Comparison of ENCODE assay signal across 25 mouse cellular contexts in the genomic region with DNA sequence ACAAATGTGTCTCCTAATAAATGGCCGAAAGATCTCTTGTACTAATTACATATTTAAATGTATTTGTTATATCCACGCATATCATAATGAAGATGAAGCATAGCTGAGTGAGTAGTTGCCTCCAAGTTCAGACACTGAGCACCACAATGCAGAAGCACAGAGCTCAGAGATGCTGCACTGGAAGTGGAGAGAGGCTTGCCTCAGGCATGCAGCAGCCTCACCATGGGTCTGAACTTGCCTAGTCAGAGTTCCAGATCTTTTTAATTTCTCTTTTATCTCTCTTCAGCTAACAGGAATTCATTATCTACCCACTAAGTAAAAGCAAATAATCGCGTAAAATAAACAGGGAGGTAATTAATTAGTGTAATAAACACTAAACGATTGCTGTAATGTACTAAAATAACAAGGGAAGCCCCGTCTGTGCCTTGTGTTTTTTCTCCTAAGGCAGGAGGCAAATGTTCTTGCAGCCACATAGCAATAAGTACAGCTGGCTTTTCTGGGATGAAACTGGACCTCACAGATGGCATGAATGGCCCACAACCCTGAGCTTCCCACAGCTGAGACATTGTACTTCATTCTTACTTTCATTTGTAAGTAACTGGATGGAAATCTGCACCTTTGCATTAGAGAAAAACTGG.
DNase-seq lines count a peak whose midpoint lies in the region; ATAC-seq lines count a peak whose summit lies in the region.
"Had no signal": no experiment of that assay in that cellular context is flagged by ENCODE, and none has a peak within 500 bp of the region (broad histone marks: within the 10 kb centered on the region; RNA-seq: fewer than 3 reads in every experiment).

No protein-coding gene starts in this region.

- no peak overlapping the region for H3K27ac ChIP-seq in hindbrain, embryonic 14.5 days
- no peak overlapping the region for H3K27ac ChIP-seq in hindbrain, embryonic 12.5 days
- no peak overlapping the region for H3K27ac ChIP-seq in midbrain, embryonic 14.5 days (replicated peaks; ENCODE audit: low read depth, low read length)
- H3K27ac ChIP-seq in midbrain, embryonic 11.5 days (ENCODE audit: low read depth, low read length) = no peak overlapping the region
- no peak overlapping the region for H3K27ac ChIP-seq in neural tube, embryonic 15.5 days (replicated peaks)
- H3K27ac ChIP-seq: embryonic facial prominence, embryonic 12.5 days; heart, embryonic 10.5 days; heart, embryonic 15.5 days; layer of hippocampus, adult 2 months; left cerebral cortex, adult 2 months; limb, embryonic 12.5 days; liver, embryonic 15.5 days had no signal

- no peak overlapping the region for H3K9ac ChIP-seq in hindbrain, embryonic 14.5 days
- H3K9ac ChIP-seq in hindbrain, embryonic 12.5 days = no peak overlapping the region
- H3K9ac ChIP-seq in midbrain, embryonic 14.5 days (replicated peaks; ENCODE audit: low read length) = no peak overlapping the region
- H3K9ac ChIP-seq in midbrain, embryonic 11.5 days (ENCODE audit: low read length) = no peak overlapping the region
- H3K9ac ChIP-seq in neural tube, embryonic 15.5 days (replicated peaks) = no peak overlapping the region
- H3K9ac ChIP-seq: embryonic facial prominence, embryonic 12.5 days; heart, embryonic 15.5 days; limb, embryonic 12.5 days; liver, embryonic 15.5 days; lung, embryonic 14.5 days had no signal

- H3K27me3 ChIP-seq in hindbrain, embryonic 14.5 days (ENCODE audit: control insufficient read depth, insufficient read depth, low read length) = no peaks in the 10 kb centered on the region
- no peaks in the 10 kb centered on the region for H3K27me3 ChIP-seq in hindbrain, embryonic 12.5 days
- H3K27me3 ChIP-seq in midbrain, embryonic 14.5 days (ENCODE audit: control insufficient read depth, insufficient read depth, low read length) = no peaks in the 10 kb centered on the region
- H3K27me3 ChIP-seq in midbrain, embryonic 11.5 days (ENCODE audit: control insufficient read depth, insufficient read depth, low read length) = no peaks in the 10 kb centered on the region
- no peaks in the 10 kb centered on the region for H3K27me3 ChIP-seq in neural tube, embryonic 15.5 days (replicated peaks)
- H3K27me3 ChIP-seq: embryonic facial prominence, embryonic 12.5 days; heart, embryonic 15.5 days; limb, embryonic 12.5 days; liver, embryonic 15.5 days had no signal

- 73% methylated on average over 6 of the region's 6 CpGs for WGBS in hindbrain, embryonic 14.5 days
- WGBS in hindbrain, embryonic 12.5 days = 80% methylated on average over 6 of the region's 6 CpGs
- 86% methylated on average over 6 of the region's 6 CpGs for WGBS in midbrain, embryonic 14.5 days
- WGBS in midbrain, embryonic 11.5 days = 85% methylated on average over 6 of the region's 6 CpGs
- whole genome bisulfite sequencing in neural tube, embryonic 15.5 days = 39% methylated on average over 6 of the region's 6 CpGs

- no peaks in the 10 kb centered on the region for H3K9me3 ChIP-seq in hindbrain, embryonic 14.5 days (ENCODE audit: control insufficient read depth, low read length)
- H3K9me3 ChIP-seq in hindbrain, embryonic 12.5 days (replicated peaks) = no peaks in the 10 kb centered on the region
- no peaks in the 10 kb centered on the region for H3K9me3 ChIP-seq in midbrain, embryonic 14.5 days (ENCODE audit: control insufficient read depth, low read length)
- no peaks in the 10 kb centered on the region for H3K9me3 ChIP-seq in midbrain, embryonic 11.5 days (ENCODE audit: control insufficient read depth, low read length)
- no peaks in the 10 kb centered on the region for H3K9me3 ChIP-seq in neural tube, embryonic 15.5 days (replicated peaks)
- H3K9me3 ChIP-seq: embryonic facial prominence, embryonic 12.5 days; heart, embryonic 10.5 days; heart, embryonic 15.5 days; limb, embryonic 12.5 days; liver, embryonic 15.5 days had no signal

- H3K4me3 ChIP-seq in hindbrain, embryonic 14.5 days (replicated peaks; ENCODE audit: low read length) = no peak overlapping the region
- H3K4me3 ChIP-seq in hindbrain, embryonic 12.5 days = no peak overlapping the region
- no peak overlapping the region for H3K4me3 ChIP-seq in midbrain, embryonic 14.5 days (replicated peaks; ENCODE audit: low read depth, low read length)
- no peak overlapping the region for H3K4me3 ChIP-seq in midbrain, embryonic 11.5 days (ENCODE audit: low read depth, low read length)
- no peak overlapping the region for H3K4me3 ChIP-seq in neural tube, embryonic 15.5 days (replicated peaks)
- H3K4me3 ChIP-seq: embryonic facial prominence, embryonic 12.5 days; heart, embryonic 10.5 days; heart, embryonic 15.5 days; layer of hippocampus, adult 2 months; left cerebral cortex, adult 2 months; limb, embryonic 12.5 days; liver, embryonic 15.5 days had no signal

- H3K4me1 ChIP-seq in hindbrain, embryonic 14.5 days (replicated peaks; ENCODE audit: control insufficient read depth, insufficient read depth, low read length) = no peaks in the 10 kb centered on the region
- H3K4me1 ChIP-seq in hindbrain, embryonic 12.5 days = no peaks in the 10 kb centered on the region
- H3K4me1 ChIP-seq in midbrain, embryonic 14.5 days (ENCODE audit: control insufficient read depth, insufficient read depth, low read length) = no peaks in the 10 kb centered on the region
- no peaks in the 10 kb centered on the region for H3K4me1 ChIP-seq in midbrain, embryonic 11.5 days (ENCODE audit: control insufficient read depth, insufficient read depth, low read length)
- peaks cover 2% of the 10 kb centered on the region; the same call in 1 of the 2 replicates for H3K4me1 ChIP-seq in neural tube, embryonic 15.5 days
- H3K4me1 ChIP-seq: embryonic facial prominence, embryonic 12.5 days; heart, embryonic 10.5 days; heart, embryonic 15.5 days; limb, embryonic 12.5 days; liver, embryonic 15.5 days had no signal

- no peaks in the 10 kb centered on the region for H3K36me3 ChIP-seq in hindbrain, embryonic 14.5 days (replicated peaks; ENCODE audit: control insufficient read depth, insufficient read depth)
- H3K36me3 ChIP-seq in hindbrain, embryonic 12.5 days = no peaks in the 10 kb centered on the region
- no peaks in the 10 kb centered on the region for H3K36me3 ChIP-seq in midbrain, embryonic 14.5 days (ENCODE audit: control insufficient read depth, insufficient read depth, low read length)
- no peaks in the 10 kb centered on the region for H3K36me3 ChIP-seq in midbrain, embryonic 11.5 days (ENCODE audit: control insufficient read depth, insufficient read depth, low read length)
- no peaks in the 10 kb centered on the region for H3K36me3 ChIP-seq in neural tube, embryonic 15.5 days
- H3K36me3 ChIP-seq: embryonic facial prominence, embryonic 12.5 days; heart, embryonic 10.5 days; heart, embryonic 15.5 days; limb, embryonic 12.5 days; liver, embryonic 15.5 days had no signal

- 0 out of 2 replicates have a peak, but pooled peaks have one; percentile 55 for ATAC-seq in hindbrain, embryonic 14.5 days (ENCODE audit: low FRiP score)
- ATAC-seq in hindbrain, embryonic 12.5 days (ENCODE audit: low FRiP score) = no peak
- no peak for ATAC-seq in midbrain, embryonic 14.5 days (ENCODE audit: low FRiP score, low TSS enrichment)
- no peak for ATAC-seq in midbrain, embryonic 11.5 days (ENCODE audit: low FRiP score)
- ATAC-seq in neural tube, embryonic 15.5 days (ENCODE audit: low FRiP score) = peak; percentile 81
- ATAC-seq: forebrain, embryonic 16.5 days; intestine, embryonic 16.5 days had no signal

- H3K4me2 ChIP-seq in hindbrain, embryonic 14.5 days (replicated peaks) = no peak overlapping the region
- no peak overlapping the region for H3K4me2 ChIP-seq in hindbrain, embryonic 12.5 days (replicated peaks)
- H3K4me2 ChIP-seq in midbrain, embryonic 14.5 days (ENCODE audit: low read length) = no peak overlapping the region
- H3K4me2 ChIP-seq in midbrain, embryonic 11.5 days = no peak overlapping the region
- no peak overlapping the region for H3K4me2 ChIP-seq in neural tube, embryonic 15.5 days
- H3K4me2 ChIP-seq: embryonic facial prominence, embryonic 12.5 days; heart, embryonic 15.5 days; limb, embryonic 12.5 days; liver, embryonic 15.5 days; lung, embryonic 14.5 days had no signal

- DNase-seq in hindbrain, embryonic 14.5 days (ENCODE audit: low spot score) = no peak
- DNase-seq in midbrain, embryonic 14.5 days = peak; percentile 14
- DNase-seq in midbrain, embryonic 11.5 days (ENCODE audit: low spot score, missing footprints) = no peak
- DNase-seq in brain, adult 2 months (ENCODE audit: low read depth, low spot score) = peak; percentile 5
- DNase-seq in cerebellum, adult 11 months = no peak
- DNase-seq: adrenal gland, postnatal 14 days; cerebellum, adult 9-10 months; embryo, embryonic 11 days; kidney, adult 8-10 months; kidney, postnatal 25 days; lung, embryonic 14.5 days; lung, postnatal 14 days; thymus, adult 2 months; thymus, postnatal 36 days had no signal

Comparison
In these comparisons a context has a peak if more than half of its experiments do, and no peak if none do; other contexts are left out.
1. ATAC-seq: peak in hindbrain, embryonic 14.5 days (single experiment) and neural tube, embryonic 15.5 days (single experiment); none in hindbrain, embryonic 12.5 days (single experiment), midbrain, embryonic 14.5 days (single experiment) and midbrain, embryonic 11.5 days (single experiment).
2. DNase-seq: peak in midbrain, embryonic 14.5 days (single experiment) and brain, adult 2 months (single experiment); none in hindbrain, embryonic 14.5 days (single experiment), midbrain, embryonic 11.5 days (single experiment) and cerebellum, adult 11 months (single experiment).